Mouse (Mus musculus) testis, adult 2 months (tissue): ENCODE measurements at regions not wholly inside any gene's neighbourhood (a gene's known extent, or its start where the extent isn't known, plus 50 kb on each side); places are given as distances from the start of the nearest gene placed in this dataset.

Experiments
- H3K27ac ChIP-seq: fragments of 200-500 bp; 2 replicates; pipeline ENCODE4 v1.5.1; 2012; ENCODE audit warnings: low read depth, low read length; ENCODE audit not compliant: control insufficient read depth, insufficient read depth
- H3K27me3 ChIP-seq: fragments of 200-500 bp; 2 replicates; pipeline ENCODE4 v1.6.1; 2012; ENCODE audit warnings: mild to moderate bottlenecking, low read length, moderate library complexity; ENCODE audit not compliant: control insufficient read depth, insufficient read depth
- H3K36me3 ChIP-seq: fragments of 200-500 bp; 2 replicates; pipeline ENCODE4 v1.6.1; 2012; ENCODE audit warnings: mild to moderate bottlenecking, low read length; ENCODE audit not compliant: control insufficient read depth, insufficient read depth
- H3K4me1 ChIP-seq: fragments of 200-500 bp; 2 replicates; pipeline ENCODE4 v1.6.1; 2012; ENCODE audit warnings: low read length; ENCODE audit not compliant: control insufficient read depth, insufficient read depth
- H3K4me3 ChIP-seq: fragments of 200-500 bp; 2 replicates; pipeline ENCODE4 v1.5.1; 2012; ENCODE audit warnings: low read depth, mild to moderate bottlenecking, low read length, moderate library complexity, mixed read lengths; ENCODE audit not compliant: control insufficient read depth
- CTCF ChIP-seq: fragments of 200-500 bp; IDR thresholded peaks from 2 replicates; pipeline ENCODE4 v1.5.1; 2012; ENCODE audit warnings: low read depth, mild to moderate bottlenecking, inconsistent platforms, low read length, moderate library complexity; ENCODE audit not compliant: control insufficient read depth, insufficient read depth, insufficient replicate concordance
- POLR2A ChIP-seq: fragments of 200-500 bp; IDR thresholded peaks from 2 replicates; pipeline ENCODE4 v1.6.1; 2012; ENCODE audit warnings: low read depth, mild to moderate bottlenecking, inconsistent platforms, low read length, moderate library complexity; ENCODE audit not compliant: control insufficient read depth

DNA sequence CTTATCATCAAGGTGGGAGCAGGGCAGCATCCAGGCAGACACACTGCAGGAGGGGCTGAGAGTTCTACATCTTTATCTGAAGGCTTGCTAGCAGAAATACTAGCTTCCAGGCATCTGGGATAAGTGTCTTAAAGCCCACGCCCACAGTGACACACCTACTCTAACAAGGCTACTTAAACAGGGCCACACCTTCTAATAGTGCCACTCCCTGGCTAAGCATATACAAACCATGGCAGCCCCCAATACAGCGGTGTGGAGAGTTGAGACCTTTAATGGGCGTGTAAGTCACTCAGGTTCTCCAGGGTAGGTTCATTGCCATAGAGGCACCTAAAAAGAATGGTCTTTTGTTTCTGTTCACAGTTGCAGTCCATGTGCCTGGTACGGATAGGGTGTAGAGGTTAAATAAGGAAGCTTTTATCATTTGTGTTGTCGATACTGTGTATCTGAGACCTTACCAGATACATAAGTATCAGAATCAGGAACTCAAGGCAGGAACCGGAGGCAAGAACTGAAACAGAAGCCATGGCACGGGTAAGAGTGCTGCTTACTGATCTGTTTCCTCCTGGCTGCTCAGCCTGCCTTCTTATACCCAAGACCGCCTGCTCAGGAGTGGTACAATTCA lies 69.0 kb upstream of the Atrnl1 start:
- TF ChIP-seq CTCF (no peak), POLR2A (no peak)
- Histone ChIP-seq H3K27ac (no peak overlapping the region), H3K4me3 (no peak overlapping the region), H3K4me1 (no peaks in the 10 kb centered on the region), H3K36me3 (no peaks in the 10 kb centered on the region), H3K27me3 (no peaks in the 10 kb centered on the region)

DNA sequence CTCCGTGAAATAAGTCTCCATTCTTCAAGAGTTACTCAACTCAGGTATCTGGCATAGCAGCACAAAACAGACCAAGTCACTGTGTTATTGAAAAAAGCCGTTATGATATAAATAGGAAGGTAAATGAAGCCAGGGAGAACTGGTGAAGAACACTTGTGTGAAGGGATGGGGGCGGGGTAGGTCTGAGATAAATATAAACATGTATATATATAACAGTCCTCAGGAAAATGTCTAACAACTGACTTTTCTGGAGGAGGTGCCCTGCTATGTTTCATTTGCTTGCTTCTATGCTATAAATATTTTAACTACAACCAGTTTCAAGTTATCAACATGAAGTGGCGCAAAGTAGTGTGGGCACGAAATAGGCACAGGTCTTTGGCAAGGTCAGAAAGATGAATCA lies 68.3 kb upstream of the Atrnl1 start:
- Histone ChIP-seq H3K27ac (no peak overlapping the region), H3K4me3 (no peak overlapping the region), H3K27me3 (no peaks in the 10 kb centered on the region), H3K4me1 (peaks cover 1% of the 10 kb centered on the region; the same call in 1 of the 2 replicates), H3K36me3 (no peaks in the 10 kb centered on the region)
- no peak for TF ChIP-seq CTCF
- TF ChIP-seq POLR2A: no peak

DNA sequence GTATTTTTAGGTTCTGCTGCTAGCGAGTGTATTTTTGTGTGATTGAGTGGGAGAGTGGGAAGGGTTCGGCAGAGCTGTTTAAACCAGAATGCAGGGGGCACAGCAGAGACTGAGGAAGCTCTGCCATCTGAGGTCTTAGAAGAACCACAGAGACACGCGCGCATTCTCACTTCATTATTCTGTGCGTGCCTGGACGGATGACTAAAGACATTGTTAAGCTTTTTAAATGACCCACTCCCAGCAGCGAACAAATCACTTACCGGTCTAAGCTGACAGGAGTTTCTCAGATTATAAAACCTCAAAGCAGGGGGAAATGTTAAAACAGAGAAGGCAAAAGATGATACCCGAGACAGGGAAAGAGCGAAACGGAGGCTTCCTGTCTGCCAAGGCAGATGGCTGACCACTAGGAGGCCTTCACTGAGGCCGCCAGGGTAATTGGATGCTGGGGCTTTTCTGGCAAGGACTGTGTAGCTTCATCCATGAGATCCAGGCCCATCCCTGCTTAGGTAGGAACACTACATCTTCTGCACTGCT lies 67.1 kb upstream of the Atrnl1 start:
- H3K27ac ChIP-seq: no peak overlapping the region

DNA sequence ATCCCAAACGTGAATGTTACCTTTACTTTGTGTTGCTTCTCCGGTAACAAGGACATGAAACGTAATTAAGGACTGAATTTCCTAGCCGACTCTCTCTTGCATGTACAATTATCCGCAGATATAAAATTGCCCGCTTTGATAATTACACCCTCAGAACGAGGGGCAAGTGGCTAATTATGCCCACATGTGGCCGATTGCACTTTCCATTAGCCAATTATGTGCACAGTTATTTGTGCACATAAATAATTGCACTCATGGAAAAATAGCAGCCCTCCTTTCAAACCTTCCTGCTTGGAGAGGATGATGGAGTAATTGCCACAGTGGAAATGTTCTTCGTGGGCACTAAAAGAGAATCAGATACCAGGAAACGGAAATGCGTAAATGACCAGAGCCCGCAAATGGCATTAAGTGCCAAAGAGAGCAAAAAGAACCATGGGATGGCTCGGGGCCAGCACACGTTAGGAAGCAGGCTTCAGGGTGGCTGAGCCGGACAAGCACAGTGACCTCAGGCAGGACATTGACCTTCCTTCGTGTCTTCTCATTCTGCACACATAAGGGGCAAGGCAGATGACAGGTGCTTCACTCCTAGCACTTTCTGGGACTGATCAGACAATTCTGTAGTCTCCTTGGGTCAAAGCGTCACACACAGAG lies 66.5 kb upstream of the Atrnl1 start:
- TF ChIP-seq POLR2A (no peak), CTCF (no peak)
- Histone ChIP-seq H3K4me3 (no peak overlapping the region), H3K27me3 (no peaks in the 10 kb centered on the region), H3K4me1 (peaks cover 8% of the 10 kb centered on the region; the same call in 1 of the 2 replicates), H3K36me3 (no peaks in the 10 kb centered on the region), H3K27ac (no peak overlapping the region)

More for the DNA sequence above, 67.1 kb upstream of the Atrnl1 start:
- no peaks in the 10 kb centered on the region for H3K27me3 ChIP-seq
- H3K36me3 ChIP-seq: no peaks in the 10 kb centered on the region
- no peak; the same call in 1 of the 2 replicates for TF ChIP-seq CTCF
- H3K4me3 ChIP-seq: no peak overlapping the region
- peaks cover 8% of the 10 kb centered on the region; the same call in 1 of the 2 replicates for H3K4me1 ChIP-seq

DNA sequence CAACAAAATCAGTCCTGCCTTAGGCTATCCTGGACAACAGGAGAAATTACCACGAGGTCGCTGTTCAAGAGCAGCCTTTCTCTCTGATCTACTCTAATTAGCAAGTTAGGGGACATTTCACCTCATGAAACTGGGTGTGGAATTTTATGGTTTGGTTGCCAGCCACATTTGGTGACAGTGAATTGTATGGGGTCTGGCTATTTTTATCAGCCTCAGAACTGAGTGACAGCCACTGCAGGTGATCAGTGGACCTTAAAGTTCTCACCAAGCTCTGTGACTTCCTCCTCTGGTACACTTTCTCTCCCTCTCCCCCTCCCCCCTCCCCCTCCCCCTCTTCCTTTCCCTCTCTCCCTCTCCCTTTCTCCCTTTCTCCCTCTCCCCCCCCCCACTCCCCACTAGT lies 65.8 kb upstream of the Atrnl1 start:
- TF ChIP-seq CTCF: no peak
- no peak for TF ChIP-seq POLR2A
- no peak overlapping the region for H3K27ac ChIP-seq
- no peaks in the 10 kb centered on the region for H3K36me3 ChIP-seq
- peaks cover 8% of the 10 kb centered on the region; the same call in 1 of the 2 replicates for H3K4me1 ChIP-seq
- H3K4me3 ChIP-seq: no peak overlapping the region
- H3K27me3 ChIP-seq: no peaks in the 10 kb centered on the region

GRCm38 (mm10) chr19:57546039-57546438 lies 64.8 kb upstream of the Atrnl1 start:
- no peaks in the 10 kb centered on the region for H3K36me3 ChIP-seq
- no peak overlapping the region for H3K27ac ChIP-seq
- no peaks in the 10 kb centered on the region for H3K27me3 ChIP-seq
- H3K4me3 ChIP-seq: no peak overlapping the region
- peaks cover 8% of the 10 kb centered on the region; the same call in 1 of the 2 replicates for H3K4me1 ChIP-seq
- TF ChIP-seq POLR2A (no peak), CTCF (no peak)

- peaks cover 8% of the 10 kb centered on the region; the same call in 1 of the 2 replicates for H3K4me1 ChIP-seq
- no peak for TF ChIP-seq POLR2A
- TF ChIP-seq CTCF: no peak
These were observed 64.3 kb upstream of the Atrnl1 start for GRCm38 (mm10) chr19:57546519-57546918.

More at GRCm38 (mm10) chr19:57546519-57546918, 64.3 kb upstream of the Atrnl1 start:
- H3K27me3 ChIP-seq: no peaks in the 10 kb centered on the region
- H3K4me3 ChIP-seq: no peak overlapping the region
- no peak overlapping the region for H3K27ac ChIP-seq
- no peaks in the 10 kb centered on the region for H3K36me3 ChIP-seq
